Mouse (Mus musculus) hindbrain, embryonic 15.5 days (tissue): ENCODE measurements around the gene Spef2. TPM values are rescaled to one million over a fixed set of nuclear protein-coding genes. Genes with fewer than 3 reads are reported as not detected.
"Not testable (repeated sequence)": the region's sequence is repeated elsewhere in the genome, so short reads cannot be mapped to it uniquely, and the experiment has no call there.

Experiments
- ATAC-seq: fragments of 200-750 bp; cut with Nextera tagmentation; 2 replicates; pipeline ENCODE4 v1.8.0; 2017; ENCODE audit warnings: low read depth, moderate number of reproducible peaks, moderate TSS enrichment; ENCODE audit not compliant: low FRiP score
- H3K27ac ChIP-seq: fragments of 300-500 bp; sonication (generic); replicated peaks from 2 replicates; pipeline ENCODE4 v1.5.1; 2015; ENCODE audit warnings: mild to moderate bottlenecking, inconsistent platforms
- H3K27me3 ChIP-seq: fragments of 300-500 bp; sonication (generic); 2 replicates; pipeline ENCODE4 v1.6.1; 2015; ENCODE audit warnings: control low read depth, inconsistent platforms
- H3K36me3 ChIP-seq: fragments of 300-500 bp; sonication (generic); 2 replicates; pipeline ENCODE4 v1.6.1; 2015; ENCODE audit warnings: control low read depth, inconsistent platforms
- H3K4me1 ChIP-seq: fragments of 300-500 bp; sonication (generic); replicated peaks from 2 replicates; pipeline ENCODE4 v1.6.1; 2015; ENCODE audit warnings: control low read depth, inconsistent platforms
- H3K4me2 ChIP-seq: fragments of 300-500 bp; sonication (generic); 2 replicates; pipeline ENCODE4 v1.6.1; 2015; ENCODE audit warnings: moderate library complexity, mild to moderate bottlenecking, inconsistent platforms
- H3K4me3 ChIP-seq: fragments of 300-500 bp; sonication (generic); 2 replicates; pipeline ENCODE4 v1.5.1; 2015; ENCODE audit warnings: mild to moderate bottlenecking, inconsistent platforms
- H3K9ac ChIP-seq: fragments of 300-500 bp; sonication (generic); 2 replicates; pipeline ENCODE4 v1.6.1; 2015; ENCODE audit warnings: inconsistent platforms
- H3K9me3 ChIP-seq: fragments of 300-500 bp; sonication (generic); 2 replicates; pipeline ENCODE4 v1.6.1; 2016; ENCODE audit warnings: control low read depth, inconsistent platforms
- WGBS: fragments of 180-500 bp; shearing (Covaris S2); methylation state at CpG from one replicate; pipeline ENCODE4 v1.1.7; 2015; 5-methylcytosine and 5-hydroxymethylcytosine counted together
- polyA plus RNA-seq: library from polyadenylated mRNA; unstranded; fragments of >200 nt; fragmentation: Nextera tagmentation; extraction: Ambion mirVana; gene quantifications from 2 replicates; pipeline ENCODE4 v1.2.1, GENCODE M21; 2015

The Spef2 gene
- polyA plus RNA-seq, 1 experiment from 2014 or later = 2.1 TPM

GRCm38 (mm10) chr15:9572664-9573063 lies 176.0 kb downstream of the Spef2 start:
- no peak for ATAC-seq
- Histone ChIP-seq H3K4me1 (no peaks in the 10 kb centered on the region), H3K27me3 (no peaks in the 10 kb centered on the region), H3K9ac (no peak overlapping the region), H3K9me3 (no peaks in the 10 kb centered on the region), H3K27ac (no peak overlapping the region), H3K4me2 (no peak overlapping the region), H3K4me3 (no peak overlapping the region), H3K36me3 (no peaks in the 10 kb centered on the region)
- WGBS = 89% methylated on average over 7 of the region's 7 CpGs

GRCm38 (mm10) chr15:9571896-9572295 lies 176.8 kb downstream of the Spef2 start:
- H3K27me3 ChIP-seq = no peaks in the 10 kb centered on the region
- WGBS = 88% methylated on average over 2 of the region's 2 CpGs
- no peaks in the 10 kb centered on the region for H3K4me1 ChIP-seq
- no peak overlapping the region for H3K4me2 ChIP-seq
- H3K9me3 ChIP-seq = no peaks in the 10 kb centered on the region
- no peak overlapping the region for H3K4me3 ChIP-seq
- no peak overlapping the region for H3K9ac ChIP-seq
- no peaks in the 10 kb centered on the region for H3K36me3 ChIP-seq
- ATAC-seq = no peak
- H3K27ac ChIP-seq = no peak overlapping the region

GRCm38 (mm10) chr15:9567316-9567715 lies 181.4 kb downstream of the Spef2 start:
- H3K9ac ChIP-seq = no peak overlapping the region
- 85% methylated on average over 4 of the region's 4 CpGs for WGBS
- no peaks in the 10 kb centered on the region for H3K9me3 ChIP-seq
- no peaks in the 10 kb centered on the region for H3K4me1 ChIP-seq
- no peaks in the 10 kb centered on the region for H3K36me3 ChIP-seq
- no peak overlapping the region for H3K4me2 ChIP-seq
- ATAC-seq = no peak
- no peak overlapping the region for H3K4me3 ChIP-seq
- H3K27me3 ChIP-seq = no peaks in the 10 kb centered on the region
- H3K27ac ChIP-seq = no peak overlapping the region

GRCm38 (mm10) chr15:9565396-9565795 lies 183.3 kb downstream of the Spef2 start:
- Histone ChIP-seq H3K4me3 (no peak overlapping the region), H3K9me3 (no peaks in the 10 kb centered on the region), H3K4me1 (no peaks in the 10 kb centered on the region), H3K27me3 (no peaks in the 10 kb centered on the region), H3K36me3 (no peaks in the 10 kb centered on the region), H3K4me2 (no peak overlapping the region), H3K27ac (no peak overlapping the region), H3K9ac (no peak overlapping the region)
- WGBS = 90% methylated on average over 6 of the region's 6 CpGs
- ATAC-seq = no peak

- no peak overlapping the region for H3K27ac ChIP-seq
- H3K4me2 ChIP-seq = no peak overlapping the region
- no peaks in the 10 kb centered on the region for H3K9me3 ChIP-seq
- H3K4me1 ChIP-seq = no peaks in the 10 kb centered on the region
- 85% methylated on average over 3 of the region's 3 CpGs for WGBS
- no peaks in the 10 kb centered on the region for H3K36me3 ChIP-seq
- no peak for ATAC-seq
- no peak overlapping the region for H3K9ac ChIP-seq
- no peaks in the 10 kb centered on the region for H3K27me3 ChIP-seq
- no peak overlapping the region for H3K4me3 ChIP-seq
These were observed 184.5 kb downstream of the Spef2 start for GRCm38 (mm10) chr15:9564156-9564555.

- not testable (repeated sequence) for H3K4me3 ChIP-seq, H3K27me3 ChIP-seq, H3K4me2 ChIP-seq, H3K4me1 ChIP-seq, H3K27ac ChIP-seq, H3K36me3 ChIP-seq, H3K9ac ChIP-seq, ATAC-seq, H3K9me3 ChIP-seq
- 90% methylated on average over 15 of the region's 15 CpGs for WGBS
These were observed 191.4 kb downstream of the Spef2 start for GRCm38 (mm10) chr15:9557264-9557663.

- 91% methylated on average over 2 of the region's 2 CpGs for WGBS
- no peaks in the 10 kb centered on the region for H3K27me3 ChIP-seq
- no peak overlapping the region for H3K4me2 ChIP-seq
- no peak overlapping the region for H3K27ac ChIP-seq
- ATAC-seq = no peak
- no peaks in the 10 kb centered on the region for H3K36me3 ChIP-seq
- H3K4me3 ChIP-seq = no peak overlapping the region
- no peaks in the 10 kb centered on the region for H3K4me1 ChIP-seq
- H3K9ac ChIP-seq = no peak overlapping the region
- H3K9me3 ChIP-seq = no peaks in the 10 kb centered on the region
These were observed 199.7 kb downstream of the Spef2 start for GRCm38 (mm10) chr15:9548951-9549350.

GRCm38 (mm10) chr15:9535200-9535599 lies 213.5 kb downstream of the Spef2 start:
- no peak overlapping the region for H3K4me2 ChIP-seq
- no peaks in the 10 kb centered on the region for H3K9me3 ChIP-seq
- H3K9ac ChIP-seq = no peak overlapping the region
- H3K4me3 ChIP-seq = no peak overlapping the region
- WGBS = 86% methylated on average over 1 of the region's 1 CpGs
- H3K27me3 ChIP-seq = no peaks in the 10 kb centered on the region
- no peak for ATAC-seq
- H3K36me3 ChIP-seq = no peaks in the 10 kb centered on the region
- H3K4me1 ChIP-seq = no peaks in the 10 kb centered on the region
- H3K27ac ChIP-seq = no peak overlapping the region

GRCm38 (mm10) chr15:9533356-9533902 lies 215.2 kb downstream of the Spef2 start:
- H3K4me2 ChIP-seq = no peak overlapping the region
- H3K9me3 ChIP-seq = no peaks in the 10 kb centered on the region
- H3K9ac ChIP-seq = no peak overlapping the region
- no peaks in the 10 kb centered on the region for H3K36me3 ChIP-seq
- H3K27ac ChIP-seq = no peak overlapping the region
- H3K27me3 ChIP-seq = no peaks in the 10 kb centered on the region
- no peak for ATAC-seq
- 93% methylated on average over 3 of the region's 3 CpGs for WGBS
- H3K4me3 ChIP-seq = no peak overlapping the region
- no peaks in the 10 kb centered on the region for H3K4me1 ChIP-seq

- Histone ChIP-seq H3K9ac (no peak within 1 kb of the TSS), H3K4me3 (no peak within 1 kb of the TSS), H3K27me3 (no peaks in the 10 kb centered on the region), H3K9me3 (no peaks in the 10 kb centered on the region), H3K4me2 (no peak within 1 kb of the TSS), H3K27ac (no peak within 1 kb of the TSS), H3K4me1 (no peaks in the 10 kb centered on the region), H3K36me3 (no peaks in the 10 kb centered on the region)
- ATAC-seq = no peak
- 89% methylated on average over 4 of the region's 4 CpGs for WGBS
These were observed 218.6 kb downstream of the Spef2 start, which contains the start of gene Il7r for GRCm38 (mm10) chr15:9530076-9530475. Gene Il7r, minus strand, starts transcription at chr15:9530176.

GRCm38 (mm10) chr15:9529646-9530045 lies 219.0 kb downstream of the Spef2 start:
- H3K4me1 ChIP-seq = no peaks in the 10 kb centered on the region
- H3K9me3 ChIP-seq = no peaks in the 10 kb centered on the region
- no peak overlapping the region for H3K4me3 ChIP-seq
- no peak overlapping the region for H3K9ac ChIP-seq
- H3K27me3 ChIP-seq = no peaks in the 10 kb centered on the region
- ATAC-seq = no peak
- H3K36me3 ChIP-seq = no peaks in the 10 kb centered on the region
- no peak overlapping the region for H3K27ac ChIP-seq
- H3K4me2 ChIP-seq = no peak overlapping the region
- WGBS = 91% methylated on average over 3 of the region's 3 CpGs
